Mouse (Mus musculus): ENCODE measurements around the gene Tmem50b. TPM values are rescaled to one million over a fixed set of nuclear protein-coding genes. Genes with fewer than 3 reads are reported as not detected.
A peak's percentile ranks its signal among the peaks of the same experiment; 100 is the strongest.
"Not testable (repeated sequence)": the region's sequence is repeated elsewhere in the genome, so short reads cannot be mapped to it uniquely, and the experiment has no call there.

The Tmem50b gene
- total RNA-seq, 1 experiment from 2014 or later, result 58.3 TPM

GRCm38 (mm10) chr16:91537065-91537464 lies 60.5 kb downstream of the Tmem50b start:
- no peak for DNase-seq

GRCm38 (mm10) chr16:91536372-91536771 lies 61.2 kb downstream of the Tmem50b start:
- no peak for DNase-seq

- DNase-seq, result no peak
Observed at GRCm38 (mm10) chr16:91534888-91535287, 62.7 kb downstream of the Tmem50b start.

GRCm38 (mm10) chr16:91534477-91534876 lies 63.1 kb downstream of the Tmem50b start:
- DNase-seq, result peak; percentile 42

- DNase-seq, result no peak
Observed at GRCm38 (mm10) chr16:91533097-91534001, 64.3 kb downstream of the Tmem50b start.

GRCm38 (mm10) chr16:91532429-91532828 lies 65.2 kb downstream of the Tmem50b start:
- no peak for DNase-seq

GRCm38 (mm10) chr16:91531856-91532255 lies 65.7 kb downstream of the Tmem50b start:
- DNase-seq, result no peak

GRCm38 (mm10) chr16:91530830-91531229 lies 66.8 kb downstream of the Tmem50b start:
- not testable (repeated sequence) for DNase-seq

GRCm38 (mm10) chr16:91528578-91528977 lies 69.0 kb downstream of the Tmem50b start:
- no peak for DNase-seq

- DNase-seq, result no peak
Observed at GRCm38 (mm10) chr16:91527500-91527899, 70.1 kb downstream of the Tmem50b start.

GRCm38 (mm10) chr16:91527051-91527450 lies 70.5 kb downstream of the Tmem50b start:
- no peak for DNase-seq

- DNase-seq, result no peak
Observed at GRCm38 (mm10) chr16:91526274-91526673, 71.3 kb downstream of the Tmem50b start.

Small RNAs within 50 kb of the gene (microRNA-seq; reads per million reads assigned to microRNA genes)
- 0 reads per million in 2 experiments for gene Mir6367

Other genes starting within 250 kb of the Tmem50b start
- gene Ifnar2, start 225.0 kb downstream of the Tmem50b start, total RNA-seq (2021), result 101 and 110 TPM in 2 replicates
- not detected in 2 replicates for gene Gm21970, start 206.1 kb downstream of the Tmem50b start, total RNA-seq (2021)
- gene Il10rb, start 191.6 kb downstream of the Tmem50b start, total RNA-seq (2021), result 281 and 313 TPM in 2 replicates
- gene Ifnar1, start 112.6 kb downstream of the Tmem50b start, total RNA-seq (2021), result 57.5 and 70.8 TPM in 2 replicates
- 20.1 and 31.1 TPM in 2 replicates for gene Ifngr2, start 50.7 kb downstream of the Tmem50b start, total RNA-seq (2021)
- 14.5 and 17.1 TPM in 2 replicates for gene Dnajc28, start 21.2 kb upstream of the Tmem50b start, total RNA-seq (2021)
- 90.8 and 124 TPM in 2 replicates for gene Gart, start 49.2 kb upstream of the Tmem50b start, total RNA-seq (2021)
- gene Son, start 49.7 kb upstream of the Tmem50b start, total RNA-seq (2021), result 297 and 334 TPM in 2 replicates
- gene Donson, start 91.0 kb upstream of the Tmem50b start, total RNA-seq (2021), result 8.7 and 16.7 TPM in 2 replicates
- 62.8 and 71.7 TPM in 2 replicates for gene Cryzl1, start 131.2 kb upstream of the Tmem50b start, total RNA-seq (2021)
- gene Itsn1, start 131.5 kb upstream of the Tmem50b start, total RNA-seq (2021), result 39.3 and 50.3 TPM in 2 replicates

Data from adrenal gland, postnatal 25 days (tissue).